Mouse (Mus musculus) megakaryocyte, embryonic 14.5 days (primary cell): ENCODE measurements at regions not wholly inside any gene's neighbourhood (a gene's known extent, or its start where the extent isn't known, plus 50 kb on each side); places are given as distances from the start of the nearest gene placed in this dataset.

Experiments used
- H3K27me3 ChIP-seq: replicated peaks from 2 replicates; pipeline ENCODE3; 2012; ENCODE audit warnings: inconsistent platforms
- H3K36me3 ChIP-seq: replicated peaks from 2 replicates; pipeline ENCODE3; 2012; ENCODE audit warnings: low read length, inconsistent platforms, mixed read lengths
- H3K4me1 ChIP-seq: 2 replicates; pipeline ENCODE4 v1.6.1; 2012; ENCODE audit warnings: inconsistent platforms
- H3K4me3 ChIP-seq: replicated peaks from 2 replicates; pipeline ENCODE3; 2012; ENCODE audit warnings: moderate library complexity, mild to moderate bottlenecking, inconsistent platforms
- H3K9me3 ChIP-seq: 2 replicates; pipeline ENCODE4 v1.6.1; 2012; ENCODE audit warnings: inconsistent platforms
- FLI1 ChIP-seq: IDR thresholded peaks from 2 replicates; pipeline ENCODE4 v1.6.1; 2012; ENCODE audit warnings: low read length, inconsistent platforms, mixed read lengths
- GATA1 ChIP-seq: IDR thresholded peaks from 3 replicates; pipeline ENCODE4 v1.6.1; 2012; ENCODE audit warnings: mixed read lengths, low read length, inconsistent platforms, borderline replicate concordance

GRCm38 (mm10) chr13:44347662-44348061 lies 381.6 kb upstream of the Jarid2 start:
- Histone ChIP-seq H3K36me3 (peaks cover 11% of the 10 kb centered on the region), H3K27me3 (no peaks in the 10 kb centered on the region), H3K4me3 (no peak overlapping the region), H3K9me3 (peaks cover 21% of the 10 kb centered on the region), H3K4me1 (peaks cover 17% of the 10 kb centered on the region)
- TF ChIP-seq GATA1 = no peak
- no peak for TF ChIP-seq FLI1

DNA sequence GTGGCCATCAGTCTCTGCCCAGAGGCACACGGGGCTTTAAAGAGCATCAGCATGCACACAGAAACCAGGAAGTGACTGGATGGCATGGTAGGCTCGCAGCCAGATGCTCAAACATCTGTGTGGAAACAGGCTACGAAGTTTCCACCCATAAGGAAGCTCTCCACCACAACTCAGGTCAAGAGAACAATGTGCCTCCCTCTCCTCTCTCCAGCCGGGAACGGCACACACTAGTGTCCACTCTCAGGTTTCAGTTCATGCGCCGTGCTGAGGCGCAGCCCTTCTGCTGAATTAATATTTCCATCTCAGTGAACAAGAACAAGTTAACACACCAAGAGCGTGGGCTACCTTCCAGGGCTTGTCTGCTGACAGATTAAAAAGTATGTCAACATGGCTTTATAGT lies 375.4 kb upstream of the Jarid2 start:
- peaks cover 38% of the 10 kb centered on the region for H3K4me1 ChIP-seq
- H3K27me3 ChIP-seq = no peaks in the 10 kb centered on the region
- no peak overlapping the region for H3K4me3 ChIP-seq
- H3K9me3 ChIP-seq = peaks cover 15% of the 10 kb centered on the region
- TF ChIP-seq FLI1 (no peak), GATA1 (no peak)
- peaks cover 8% of the 10 kb centered on the region for H3K36me3 ChIP-seq

DNA sequence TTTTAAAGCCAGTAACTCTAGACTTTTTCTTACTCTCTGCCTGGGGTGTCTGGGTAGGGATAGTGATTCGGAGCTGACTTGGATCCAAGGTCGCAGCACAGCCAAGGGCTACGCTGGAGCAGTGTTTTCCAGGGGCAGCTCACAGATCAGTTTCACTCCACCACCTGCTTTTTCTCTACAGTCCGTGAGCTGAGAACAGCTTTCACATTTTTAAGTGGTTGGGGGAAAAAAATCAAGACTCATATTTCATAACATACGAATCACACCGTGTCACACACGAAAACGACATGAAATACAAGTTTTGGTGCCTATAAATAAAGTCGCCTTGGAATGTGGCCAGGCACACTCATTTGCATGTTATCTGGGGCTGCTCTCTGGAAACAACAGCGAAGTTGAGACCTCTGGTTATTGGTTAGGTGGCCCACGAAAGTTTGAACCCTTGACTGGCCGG lies 373.5 kb upstream of the Jarid2 start:
- Histone ChIP-seq H3K27me3 (no peaks in the 10 kb centered on the region), H3K9me3 (no peaks in the 10 kb centered on the region), H3K4me3 (no peak overlapping the region), H3K36me3 (no peaks in the 10 kb centered on the region), H3K4me1 (peaks cover 46% of the 10 kb centered on the region)
- TF ChIP-seq GATA1 (no peak), FLI1 (no peak)

DNA sequence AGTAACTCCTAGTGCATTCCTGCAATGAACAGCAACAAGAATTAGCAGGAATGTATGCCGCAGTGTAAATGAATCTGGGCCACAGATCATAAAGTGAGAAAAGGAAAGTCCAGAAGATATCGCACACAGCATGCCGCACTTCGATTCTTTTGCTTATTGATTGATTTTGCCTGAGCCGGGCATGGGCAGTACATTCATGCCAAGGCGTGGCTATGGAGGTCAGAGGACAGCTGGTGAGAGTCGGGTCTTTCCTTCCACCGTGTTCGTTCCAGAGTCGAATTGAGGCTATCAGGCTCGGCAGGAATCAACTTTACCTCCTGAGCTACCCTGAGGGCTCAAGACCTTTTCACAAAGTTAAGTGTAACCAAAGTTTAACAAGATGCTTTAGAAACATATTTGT lies 372.3 kb upstream of the Jarid2 start:
- Histone ChIP-seq H3K4me3 (no peak overlapping the region), H3K9me3 (no peaks in the 10 kb centered on the region), H3K4me1 (peaks cover 51% of the 10 kb centered on the region), H3K36me3 (no peaks in the 10 kb centered on the region), H3K27me3 (no peaks in the 10 kb centered on the region)
- no peak for TF ChIP-seq FLI1
- no peak for TF ChIP-seq GATA1

- Histone ChIP-seq H3K4me3 (no peak overlapping the region), H3K36me3 (no peaks in the 10 kb centered on the region), H3K27me3 (no peaks in the 10 kb centered on the region), H3K9me3 (no peaks in the 10 kb centered on the region), H3K4me1 (peaks cover 63% of the 10 kb centered on the region)
- no peak for TF ChIP-seq GATA1
Measured at GRCm38 (mm10) chr13:44359344-44359743, 369.9 kb upstream of the Jarid2 start.

DNA sequence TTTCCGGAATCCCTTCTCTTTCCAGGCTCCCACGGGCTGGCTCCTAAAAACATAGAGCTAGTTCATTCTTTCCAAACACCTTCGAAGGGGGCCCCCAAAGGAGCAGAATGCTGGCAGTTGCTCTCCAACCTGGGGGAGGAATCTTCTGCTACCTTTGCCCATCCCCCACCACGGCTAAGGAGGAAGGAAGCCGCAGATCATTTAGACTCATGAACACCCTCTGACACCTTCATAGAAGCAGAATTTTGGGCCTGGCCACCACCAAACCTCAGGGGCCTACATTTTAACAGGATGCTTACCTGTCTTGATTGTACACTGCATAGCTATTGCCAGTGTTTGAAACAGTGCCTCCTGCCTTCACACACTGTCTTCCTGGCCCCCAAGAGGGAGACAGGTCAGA lies 369.3 kb upstream of the Jarid2 start:
- Histone ChIP-seq H3K4me1 (peaks cover 64% of the 10 kb centered on the region), H3K36me3 (no peaks in the 10 kb centered on the region), H3K4me3 (no peak overlapping the region), H3K27me3 (no peaks in the 10 kb centered on the region), H3K9me3 (no peaks in the 10 kb centered on the region)
- TF ChIP-seq GATA1 (no peak), FLI1 (no peak)

GRCm38 (mm10) chr13:44360725-44361290 lies 368.5 kb upstream of the Jarid2 start:
- Histone ChIP-seq H3K27me3 (no peaks in the 10 kb centered on the region), H3K36me3 (no peaks in the 10 kb centered on the region), H3K9me3 (no peaks in the 10 kb centered on the region), H3K4me3 (no peak overlapping the region), H3K4me1 (peaks cover 66% of the 10 kb centered on the region)
- TF ChIP-seq GATA1 (no peak), FLI1 (no peak)

DNA sequence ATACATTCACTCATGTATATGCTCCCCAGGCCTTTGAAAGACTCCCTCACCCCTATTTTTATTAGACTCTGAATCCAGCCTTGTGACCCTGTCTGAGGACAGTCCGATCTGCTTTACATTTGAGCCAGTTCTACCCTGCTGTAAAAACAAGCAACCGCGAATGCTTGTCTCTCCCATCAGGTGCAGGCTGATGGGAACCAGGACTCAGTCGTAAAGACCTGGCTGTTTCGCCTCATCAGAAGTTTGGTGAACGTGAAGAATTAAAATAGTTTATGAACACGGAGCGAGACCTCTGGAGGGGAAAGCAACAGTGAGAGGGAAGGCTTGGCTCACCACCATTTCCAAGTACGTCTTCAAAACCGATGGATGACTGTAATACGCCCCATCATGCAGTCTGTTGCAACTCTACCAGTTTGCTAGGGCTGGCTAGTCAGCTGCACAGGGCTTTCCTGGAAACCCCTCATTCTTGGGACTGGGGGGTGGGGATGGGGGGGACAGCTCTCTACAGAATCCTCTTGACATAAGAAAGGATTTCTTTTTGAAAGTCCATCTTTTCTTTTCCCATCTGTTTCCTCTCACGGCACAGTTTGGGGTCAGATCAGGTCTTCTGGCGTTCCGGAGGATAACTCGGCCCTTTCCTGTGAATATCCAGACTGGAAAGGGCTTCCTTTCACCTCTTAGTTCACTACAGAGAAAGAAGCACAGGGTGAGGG lies 366.8 kb upstream of the Jarid2 start:
- H3K27me3 ChIP-seq = no peaks in the 10 kb centered on the region
- peaks cover 62% of the 10 kb centered on the region for H3K4me1 ChIP-seq
- H3K36me3 ChIP-seq = peaks cover 6% of the 10 kb centered on the region
- peaks cover 6% of the 10 kb centered on the region for H3K9me3 ChIP-seq
- TF ChIP-seq GATA1 = no peak
- TF ChIP-seq FLI1 = no peak
- no peak overlapping the region for H3K4me3 ChIP-seq

- Histone ChIP-seq H3K9me3 (peaks cover 9% of the 10 kb centered on the region), H3K36me3 (peaks cover 11% of the 10 kb centered on the region), H3K27me3 (no peaks in the 10 kb centered on the region), H3K4me1 (peaks cover 64% of the 10 kb centered on the region), H3K4me3 (no peak overlapping the region)
- TF ChIP-seq FLI1 (no peak), GATA1 (no peak)
Measured at GRCm38 (mm10) chr13:44363016-44363415, 366.3 kb upstream of the Jarid2 start.

- H3K4me1 ChIP-seq = peaks cover 84% of the 10 kb centered on the region
- peaks cover 9% of the 10 kb centered on the region for H3K9me3 ChIP-seq
- H3K27me3 ChIP-seq = no peaks in the 10 kb centered on the region
- H3K4me3 ChIP-seq = no peak overlapping the region
- TF ChIP-seq GATA1 (no peak), FLI1 (no peak)
- H3K36me3 ChIP-seq = peaks cover 18% of the 10 kb centered on the region
Measured at GRCm38 (mm10) chr13:44369301-44369700, 360.0 kb upstream of the Jarid2 start.

DNA sequence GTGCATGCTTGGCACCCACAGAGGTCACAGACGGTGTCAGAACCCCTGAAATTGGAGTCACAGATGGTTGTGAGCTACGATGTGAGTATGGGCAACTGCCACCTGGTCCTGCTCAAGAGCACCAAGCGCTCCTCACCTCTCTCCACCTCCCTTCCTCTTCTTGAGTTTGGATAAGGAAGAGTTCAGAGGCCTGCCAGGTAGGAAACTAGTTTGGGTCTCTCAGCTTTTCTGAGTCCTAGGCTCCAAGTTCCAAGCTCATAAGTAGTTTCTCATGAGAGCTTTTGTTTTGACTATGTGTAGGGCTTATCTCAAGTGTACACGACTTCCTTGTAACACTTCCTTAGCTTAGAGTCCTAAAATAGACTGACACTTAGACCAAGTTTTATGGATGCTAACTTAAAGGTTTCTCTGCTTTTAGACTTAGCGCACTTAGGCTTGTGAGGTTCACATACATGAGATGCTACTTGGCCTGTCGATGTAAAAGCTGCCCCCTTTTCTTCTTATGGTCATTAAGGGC lies 356.9 kb upstream of the Jarid2 start:
- Histone ChIP-seq H3K4me1 (peaks cover 95% of the 10 kb centered on the region), H3K4me3 (peak overlapping the region; percentile 77)

More for the DNA sequence above, 356.9 kb upstream of the Jarid2 start:
- Histone ChIP-seq H3K36me3 (peaks cover 13% of the 10 kb centered on the region), H3K9me3 (peaks cover 3% of the 10 kb centered on the region), H3K27me3 (no peaks in the 10 kb centered on the region)
- TF ChIP-seq GATA1 = peak; percentile 72; the same call in 1 of the 3 replicates
- no peak for TF ChIP-seq FLI1
